Mouse (Mus musculus) kidney, postnatal 4 days (tissue): Measurements from ENCODE around the gene Tmem138.
A peak's percentile ranks its signal among the peaks of the same experiment; 100 is the strongest.
"Not testable (repeated sequence)": the region's sequence is repeated elsewhere in the genome, so short reads cannot be mapped to it uniquely, and the experiment has no call there.

Experiments used
- DNase-seq, 2 experiments: peaks; one replicate each; pipeline ENCODE4 v3.0.0; 2021; ENCODE audit warnings: mixed read lengths in 2 of 2

The Tmem138 gene

GRCm38 (mm10) chr19:10565217-10565616 is 11.9 kb downstream of the Tmem138 start:
- no peak for DNase-seq

GRCm38 (mm10) chr19:10564278-10564677 is 12.9 kb downstream of the Tmem138 start:
- no peak for DNase-seq

DNA sequence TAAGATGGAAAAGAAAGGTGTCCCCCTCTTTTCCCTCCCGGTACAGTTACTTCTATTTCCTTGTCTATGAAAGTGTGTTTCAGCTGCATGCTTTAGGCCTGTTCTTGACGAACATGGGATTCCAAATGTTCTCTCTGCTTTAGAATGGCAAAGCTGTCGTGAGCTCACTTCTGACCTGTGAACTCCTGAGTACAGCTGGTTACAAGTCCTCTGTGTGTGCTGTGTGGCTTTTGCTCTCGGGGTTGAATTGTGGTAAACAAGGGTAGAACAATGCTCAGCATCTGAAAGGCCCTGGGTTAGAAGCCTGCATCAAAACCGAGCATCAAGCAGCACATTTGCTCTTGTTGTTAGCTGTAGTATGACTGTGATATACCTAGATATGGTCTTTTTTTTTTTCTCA is 14.8 kb downstream of the Tmem138 start:
- DNase-seq, result no peak

- DNase-seq, result peak in 1 of 2 experiments; percentile 40
Observed at GRCm38 (mm10) chr19:10561558-10562314, 15.4 kb downstream of the Tmem138 start.

GRCm38 (mm10) chr19:10560108-10560507 is 17.1 kb downstream of the Tmem138 start:
- DNase-seq, result no peak

DNA sequence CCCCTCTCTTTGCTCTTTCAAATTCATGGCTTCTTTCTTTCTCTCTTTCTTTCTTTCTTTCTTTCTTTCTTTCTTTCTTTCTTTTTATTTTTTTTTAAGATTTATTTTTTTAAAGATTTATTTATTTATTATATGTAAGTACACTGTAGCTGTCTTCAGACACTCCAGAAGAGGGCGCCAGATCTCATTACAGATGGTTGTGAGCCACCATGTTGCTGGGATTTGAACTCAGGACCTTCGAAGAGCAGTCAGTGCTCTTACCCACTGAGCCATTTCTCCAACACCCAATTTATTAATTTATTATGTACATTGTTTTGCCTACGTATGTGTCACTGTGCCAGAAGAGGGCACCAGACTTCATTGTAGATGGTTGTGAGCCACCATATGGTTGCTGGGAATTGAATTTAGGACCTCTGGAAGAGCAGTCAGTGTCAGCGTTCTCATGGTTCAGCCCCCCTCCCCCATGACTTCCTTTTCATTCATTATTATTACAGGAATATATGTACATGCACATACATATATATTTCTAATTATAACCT is 19.3 kb downstream of the Tmem138 start:
- not testable (repeated sequence) for DNase-seq

DNA sequence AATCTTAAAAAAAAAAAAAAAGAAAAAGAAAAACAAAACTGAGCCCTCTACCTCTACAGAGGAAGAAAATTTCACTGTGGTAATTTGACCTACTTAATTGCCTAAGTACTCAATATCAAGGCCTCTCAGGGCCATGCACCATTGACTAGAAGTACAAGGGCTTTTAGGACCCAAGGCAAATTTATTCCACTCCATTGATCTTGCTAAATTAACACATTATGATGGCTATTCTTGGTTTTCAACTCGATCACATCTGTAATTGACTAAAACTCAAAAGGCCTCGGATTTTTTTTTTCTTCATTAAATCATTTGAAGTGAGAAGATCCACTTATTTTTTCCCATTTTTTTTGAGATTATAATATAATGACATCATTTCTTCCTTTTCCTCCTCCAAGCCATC is 19.7 kb downstream of the Tmem138 start:
- DNase-seq, result no peak

DNA sequence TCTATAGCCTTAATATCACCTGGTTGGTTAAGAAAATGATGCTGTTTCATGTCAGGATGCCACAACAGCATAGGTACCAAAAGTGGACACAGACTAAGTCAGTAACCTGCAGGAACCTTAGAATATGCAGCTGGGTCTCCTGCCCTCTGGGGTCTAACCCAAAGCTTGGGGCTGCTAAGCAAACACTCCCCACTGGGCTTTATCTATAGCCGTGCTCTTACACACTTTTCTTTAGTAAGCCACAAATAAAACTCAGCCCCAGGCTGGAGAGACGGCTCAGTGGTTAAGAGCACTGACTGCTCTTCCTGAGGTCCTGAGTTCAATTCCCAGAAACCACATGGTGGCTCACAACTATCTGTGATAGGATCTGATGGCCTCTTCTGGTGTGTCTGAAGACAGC is 20.2 kb downstream of the Tmem138 start:
- DNase-seq, result no peak

DNA sequence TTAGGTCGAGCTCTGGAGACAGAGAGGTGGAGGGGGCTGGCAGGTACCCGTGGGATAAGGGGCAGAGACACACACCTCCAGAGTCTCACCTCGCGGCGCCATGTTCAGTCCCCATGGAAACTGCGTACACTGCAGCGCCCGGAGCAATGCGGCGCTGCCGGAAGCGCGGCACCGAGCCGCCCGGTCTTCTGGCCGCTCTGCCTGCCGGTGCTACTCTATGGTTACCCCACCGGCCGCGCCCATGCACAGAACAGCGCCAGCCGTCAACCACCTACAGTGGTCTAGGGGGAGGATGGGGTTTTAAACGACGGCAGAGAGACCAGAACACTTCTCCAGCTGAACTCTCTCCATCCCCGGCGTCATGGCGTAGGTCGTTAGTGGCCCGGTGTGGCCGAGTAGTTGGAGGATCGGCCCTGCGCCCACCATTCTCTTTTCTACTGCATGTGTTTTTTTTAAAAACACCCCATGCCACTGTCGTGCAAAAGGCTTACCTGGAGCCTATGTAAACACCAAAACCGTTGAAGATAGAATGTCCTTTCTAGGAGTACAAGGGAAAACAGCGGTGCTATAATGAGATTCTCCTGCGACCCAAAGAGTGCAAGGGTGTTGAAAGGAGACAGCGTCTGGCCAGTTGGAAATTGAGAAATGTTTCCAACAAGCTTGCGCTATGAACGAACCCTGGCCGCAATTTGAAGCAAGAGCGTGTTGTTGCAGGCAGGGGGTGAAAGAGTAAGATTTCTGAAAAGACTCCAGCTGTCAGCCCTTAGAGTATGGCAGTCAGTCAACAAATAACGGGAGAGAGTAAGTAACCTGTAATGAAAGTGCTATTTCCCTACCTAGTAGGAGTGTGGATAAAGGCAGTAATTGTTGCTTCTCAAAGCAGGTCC is 21.3 kb downstream of the Tmem138 start, which contains the start of gene Tmem216:
TSS of gene Tmem216 (minus strand) at position 615 of the 887 bp plus-strand sequence.
- peak; percentile 87 to 92 for DNase-seq

GRCm38 (mm10) chr19:10539454-10539853 is 37.7 kb downstream of the Tmem138 start:
- DNase-seq, result no peak

- DNase-seq, result peak in 1 of 2 experiments; percentile 21
Observed at GRCm38 (mm10) chr19:10530082-10530481, 47.1 kb downstream of the Tmem138 start.

GRCm38 (mm10) chr19:10525910-10526309 is 51.3 kb downstream of the Tmem138 start, which contains the start of gene Sdhaf2:
Gene Sdhaf2, minus strand, starts transcription at chr19:10526142.
- peak; percentile 47 to 71 for DNase-seq

DNA sequence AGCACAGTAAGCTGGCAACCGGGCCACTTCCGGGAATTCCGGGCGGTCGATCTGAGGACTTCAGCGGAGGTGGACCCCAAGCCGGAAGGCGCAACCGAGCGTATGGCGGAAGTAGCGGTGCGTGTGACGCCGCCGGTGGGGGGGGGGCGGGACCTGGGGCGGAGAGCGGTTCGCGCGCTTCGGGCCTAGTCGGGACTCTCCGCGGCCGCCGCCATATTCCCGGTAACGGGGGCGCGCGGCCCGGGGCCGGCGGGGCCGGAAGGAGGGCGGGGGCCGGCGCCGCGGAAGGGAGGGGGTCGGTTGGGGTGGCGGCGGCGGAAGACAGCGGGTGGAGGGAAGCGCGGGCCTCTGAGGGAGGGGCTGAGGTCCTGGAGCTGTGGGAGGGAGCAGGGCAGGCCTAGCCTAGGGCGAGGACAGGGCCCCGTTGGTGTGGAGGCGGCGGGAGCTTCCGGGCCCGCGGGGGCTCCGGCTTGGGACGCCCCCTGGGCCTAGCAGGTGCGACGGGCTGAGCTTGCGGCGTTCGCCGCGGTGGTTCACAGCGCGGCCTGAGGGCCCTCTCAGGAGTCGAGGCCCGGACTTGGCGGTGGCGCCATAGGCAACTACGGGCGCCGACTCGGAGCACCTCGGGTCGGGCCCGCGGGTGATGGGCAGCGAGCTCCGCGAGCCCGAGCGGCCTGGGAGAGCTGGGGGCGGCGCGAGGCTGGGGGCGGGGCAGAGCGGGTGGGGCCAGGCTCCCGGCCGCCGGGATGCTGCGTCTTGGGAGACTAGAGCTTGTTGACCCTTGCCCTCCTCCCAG is 51.9 kb downstream of the Tmem138 start, which contains the start of gene Cpsf7:
TSS of gene Cpsf7 (plus strand) at position 161 of the 796 bp plus-strand sequence.
- DNase-seq, result peak; percentile 93 to 97

DNA sequence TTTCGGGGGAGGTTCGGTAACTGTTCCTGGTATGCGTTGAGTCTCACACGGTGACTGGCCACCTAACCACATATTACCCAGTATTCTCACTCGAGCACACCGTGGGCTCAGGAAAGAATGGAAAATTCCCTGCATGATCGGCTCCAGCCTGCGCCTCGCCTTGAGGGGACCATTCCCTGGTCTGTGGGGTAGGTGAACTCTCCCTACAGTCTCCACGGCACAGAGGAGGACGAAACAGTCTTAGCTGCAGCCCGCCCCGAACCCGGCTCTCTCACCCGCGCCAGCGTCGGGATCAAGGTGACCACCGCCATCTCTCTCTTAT is 52.4 kb downstream of the Tmem138 start:
- DNase-seq, result no peak

DNA sequence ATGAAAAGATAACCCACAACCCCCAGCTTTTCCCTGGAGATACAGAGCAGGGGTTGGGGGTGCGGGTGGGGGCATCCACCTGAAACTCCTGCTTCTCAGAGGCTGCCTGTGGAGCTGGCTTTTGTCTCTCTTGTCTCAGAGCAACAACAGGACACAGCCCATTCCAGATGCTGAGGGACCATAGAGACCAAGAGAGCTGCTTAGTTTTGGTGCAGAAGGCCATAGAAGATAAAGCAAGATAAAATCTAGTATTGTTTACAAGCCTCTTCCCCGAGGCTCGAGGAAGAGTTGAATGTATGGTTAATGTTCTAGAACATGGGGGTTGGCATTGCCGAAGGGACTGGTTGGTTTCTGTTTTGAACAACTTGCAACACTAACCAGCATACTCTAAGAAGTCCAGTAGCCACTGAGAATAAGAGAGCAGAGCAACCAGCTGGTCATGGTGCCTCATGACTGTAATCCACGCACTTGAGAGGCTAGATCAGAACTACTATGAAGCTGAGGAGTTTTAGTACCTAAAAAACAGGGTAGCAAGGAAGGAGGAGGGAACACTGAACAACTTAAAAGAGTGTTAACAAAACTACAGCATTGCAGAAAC is 53.6 kb downstream of the Tmem138 start:
- DNase-seq, result no peak

GRCm38 (mm10) chr19:10521926-10522325 is 55.2 kb downstream of the Tmem138 start:
- no peak for DNase-seq
